Mouse (Mus musculus) CH12.LX (cell line): ENCODE results near the gene Dpp6.

Experiments
- CTCF ChIP-seq, 2 experiments: IDR thresholded peaks in 1 of 2; conservative IDR thresholded peaks in 1 of 2; 2 replicates each; pipeline ENCODE4 v1.5.1; 2011 to 2012; ENCODE audit warnings: low read depth in 2 of 2, low read length in 2 of 2, improper control_type of control experiment in 1 of 2, inconsistent platforms in 1 of 2, mild to moderate bottlenecking in 1 of 2, moderate library complexity in 1 of 2
- MAZ ChIP-seq: IDR thresholded peaks from 2 replicates; pipeline ENCODE4 v1.6.1; 2012; ENCODE audit warnings: low read depth, mild to moderate bottlenecking, inconsistent platforms, low read length, improper control_type of control experiment, moderate library complexity
- NRF1 ChIP-seq: IDR thresholded peaks from 2 replicates; pipeline ENCODE4 v1.6.1; 2014; ENCODE audit warnings: low read depth, mild to moderate bottlenecking, inconsistent platforms, low read length, improper control_type of control experiment, moderate library complexity
- POLR2A ChIP-seq: IDR thresholded peaks from 2 replicates; pipeline ENCODE4 v1.6.1; 2011; ENCODE audit warnings: low read depth, mild to moderate bottlenecking, improper control_type of control experiment, low read length
- TBP ChIP-seq: conservative IDR thresholded peaks from 2 replicates; pipeline ENCODE4 v1.6.1; 2011; ENCODE audit warnings: low read depth, low read length, improper control_type of control experiment
- TCF12 ChIP-seq: IDR thresholded peaks from 2 replicates; pipeline ENCODE4 v1.6.1; 2014; ENCODE audit warnings: low read depth, mild to moderate bottlenecking, inconsistent platforms, low read length, improper control_type of control experiment

DNA sequence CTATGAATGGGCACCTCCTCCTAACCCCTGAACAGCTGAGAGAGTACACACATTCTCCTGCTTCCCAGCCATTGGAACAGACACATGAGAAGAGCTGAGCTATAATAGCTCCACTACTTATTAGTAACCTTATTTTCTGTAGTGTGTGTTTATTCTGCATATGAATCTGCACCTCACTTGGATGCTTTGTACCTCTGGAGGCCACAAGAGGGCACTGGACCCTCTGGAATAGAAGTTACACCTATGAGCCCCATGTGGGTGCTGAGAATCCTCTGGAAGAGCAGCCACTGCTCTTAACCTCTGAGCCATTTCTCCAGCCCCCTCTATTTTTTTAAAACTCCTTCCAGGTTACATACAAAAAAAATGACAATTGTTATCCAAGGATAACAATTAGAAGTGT is 888.0 kb downstream of the Dpp6 start:
- TF ChIP-seq POLR2A (no peak), TCF12 (no peak), CTCF (conservative IDR thresholded peaks at IDR 0.05 in 1 of 2, IDR thresholded peaks at IDR 0.05 in 1 of 2; ENCODE audit: low read depth in 2 of 2, low read length in 2 of 2) (peak; percentile 33; a peak in 3 of 4 replicates), MAZ (no peak), TBP (no peak), NRF1 (no peak)
